ENCODE assay signal across 21 mouse cellular contexts in the genomic region with DNA sequence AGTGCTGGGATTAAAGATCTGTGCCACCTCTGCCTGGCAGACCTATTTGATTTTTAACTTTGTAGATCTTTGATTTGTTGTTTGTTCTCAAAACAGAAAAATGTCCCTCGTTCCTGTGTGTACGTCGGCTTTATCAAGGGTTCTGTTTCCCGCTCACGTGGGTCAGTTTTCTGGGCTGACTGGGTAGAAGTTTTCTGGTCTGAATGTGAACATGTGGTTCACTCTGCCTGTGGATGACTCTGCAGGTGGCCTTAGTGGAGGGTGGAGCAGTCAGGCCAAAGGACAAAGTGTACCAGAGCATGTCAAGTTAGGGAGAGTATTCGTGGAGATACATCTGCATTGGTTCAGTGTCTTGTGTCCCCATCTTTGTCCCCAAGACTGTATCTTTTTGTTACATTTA. TPM values are rescaled to one million over a fixed set of nuclear protein-coding genes. Genes with fewer than 3 reads are reported as not detected.
"Had no signal": no experiment of that assay in that cellular context is flagged by ENCODE, and none has a peak within 500 bp of the region (broad histone marks: within the 10 kb centered on the region; RNA-seq: fewer than 3 reads in every experiment).

No protein-coding gene starts in this region.

- H3K36me3 ChIP-seq: intestine, embryonic 15.5 days; limb, embryonic 10.5 days; limb, embryonic 13.5 days; liver, embryonic 15.5 days; midbrain, embryonic 12.5 days; midbrain, embryonic 15.5 days; neural tube, embryonic 12.5 days; neural tube, embryonic 15.5 days; stomach, embryonic 15.5 days had no signal

- DNase-seq: layer of hippocampus, adult 9-11 months; liver; lung, adult 2 months; lung, postnatal 14 days; lung, postnatal 4 days; right cerebral cortex, adult 18-20 months; right cerebral cortex, postnatal 14 days; right cerebral cortex, postnatal 4 days; spleen, adult 18-20 months; thymus, postnatal 25 days had no signal

- H3K4me2 ChIP-seq: intestine, embryonic 15.5 days; limb, embryonic 13.5 days; liver, embryonic 15.5 days; midbrain, embryonic 12.5 days; midbrain, embryonic 15.5 days; neural tube, embryonic 12.5 days; neural tube, embryonic 15.5 days; stomach, embryonic 15.5 days had no signal

- H3K27ac ChIP-seq: intestine, embryonic 15.5 days; limb, embryonic 10.5 days; limb, embryonic 13.5 days; liver, embryonic 15.5 days; midbrain, embryonic 12.5 days; midbrain, embryonic 15.5 days; neural tube, embryonic 12.5 days; neural tube, embryonic 15.5 days; stomach, embryonic 15.5 days had no signal

- H3K4me1 ChIP-seq: midbrain, embryonic 12.5 days; midbrain, embryonic 15.5 days; neural tube, embryonic 12.5 days; neural tube, embryonic 15.5 days had no signal

- H3K27me3 ChIP-seq: intestine, embryonic 15.5 days; limb, embryonic 13.5 days; liver, embryonic 15.5 days; midbrain, embryonic 12.5 days; midbrain, embryonic 15.5 days; neural tube, embryonic 12.5 days; stomach, embryonic 15.5 days had no signal

- H3K9ac ChIP-seq: intestine, embryonic 15.5 days; limb, embryonic 13.5 days; liver, embryonic 15.5 days; midbrain, embryonic 12.5 days; midbrain, embryonic 15.5 days; neural tube, embryonic 12.5 days; neural tube, embryonic 15.5 days; stomach, embryonic 15.5 days had no signal

- H3K4me3 ChIP-seq: intestine, embryonic 15.5 days; limb, embryonic 10.5 days; limb, embryonic 13.5 days; liver, embryonic 15.5 days; midbrain, embryonic 12.5 days; midbrain, embryonic 15.5 days; neural tube, embryonic 12.5 days; neural tube, embryonic 15.5 days; stomach, embryonic 15.5 days had no signal

- ATAC-seq: hindbrain, embryonic 16.5 days; intestine, embryonic 15.5 days; midbrain, embryonic 15.5 days had no signal

- H3K9me3 ChIP-seq: intestine, embryonic 15.5 days; limb, embryonic 10.5 days; limb, embryonic 13.5 days; liver, embryonic 15.5 days; midbrain, embryonic 12.5 days; midbrain, embryonic 15.5 days; neural tube, embryonic 12.5 days; neural tube, embryonic 15.5 days; stomach, embryonic 15.5 days had no signal

RNA-seq across cellular contexts. Expression of gene Sgk2, which starts 2.7 kb away (rescaled TPM):
- polyA plus RNA-seq: limb, embryonic 10.5 days; lung, embryonic 16.5 days; midbrain, embryonic 12.5 days; neural tube, embryonic 12.5 days had no signal
